Mouse (Mus musculus): Measurements from ENCODE around the gene Pmpca.

Pmpca gene

GRCm38 (mm10) chr2:26429851-26430250 is 40.7 kb downstream of the Pmpca start:
- no peak for DNase-seq (ENCODE audit: low read depth, low spot score)

GRCm38 (mm10) chr2:26434791-26435572 is 45.8 kb downstream of the Pmpca start:
- no peak for DNase-seq (ENCODE audit: low read depth, low spot score)

GRCm38 (mm10) chr2:26437221-26437620 is 48.1 kb downstream of the Pmpca start:
- no peak for DNase-seq (ENCODE audit: low read depth, low spot score)

DNA sequence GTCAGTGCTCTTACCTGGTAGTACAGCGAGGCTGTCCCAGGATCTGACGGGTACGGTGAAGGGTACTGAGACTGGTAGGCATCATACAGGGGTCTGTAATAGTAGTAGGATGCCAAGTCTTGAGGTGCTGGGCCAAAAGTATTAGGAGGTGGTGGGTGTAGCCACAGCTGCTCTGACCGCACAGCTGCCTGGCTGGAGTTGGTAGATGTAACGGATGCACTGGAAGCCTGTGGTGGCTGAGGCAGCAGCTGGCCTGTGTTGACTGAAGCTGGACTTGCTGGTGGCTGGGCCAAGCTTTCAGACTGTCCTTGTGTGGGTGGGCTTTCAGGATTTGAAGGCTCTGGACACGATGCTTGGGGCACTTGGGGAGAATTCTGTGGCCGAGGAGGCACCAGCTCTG is 49.2 kb downstream of the Pmpca start:
- no peak for DNase-seq (ENCODE audit: low read depth, low spot score)

DNA sequence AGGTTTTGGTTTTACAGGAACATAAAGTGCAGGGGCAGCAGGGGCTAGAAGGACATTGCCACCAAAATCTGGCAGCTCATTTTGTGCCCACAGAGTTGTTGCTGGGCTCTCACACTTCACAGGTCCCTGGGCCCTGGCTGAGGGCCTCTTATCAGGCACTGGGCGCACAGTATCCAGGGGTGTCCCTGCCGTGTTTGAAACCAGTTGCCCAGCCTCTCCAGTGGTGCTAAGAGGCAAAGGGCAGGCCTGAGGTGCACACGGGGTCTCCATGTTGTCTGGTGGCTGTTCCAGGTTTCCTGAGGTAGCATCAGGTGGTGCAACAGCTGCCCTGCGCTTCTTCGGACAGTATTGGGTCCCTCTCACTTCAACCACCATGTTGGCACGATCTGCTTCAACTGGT is 50.5 kb downstream of the Pmpca start:
- DNase-seq (ENCODE audit: low read depth, low spot score), result no peak

DNA sequence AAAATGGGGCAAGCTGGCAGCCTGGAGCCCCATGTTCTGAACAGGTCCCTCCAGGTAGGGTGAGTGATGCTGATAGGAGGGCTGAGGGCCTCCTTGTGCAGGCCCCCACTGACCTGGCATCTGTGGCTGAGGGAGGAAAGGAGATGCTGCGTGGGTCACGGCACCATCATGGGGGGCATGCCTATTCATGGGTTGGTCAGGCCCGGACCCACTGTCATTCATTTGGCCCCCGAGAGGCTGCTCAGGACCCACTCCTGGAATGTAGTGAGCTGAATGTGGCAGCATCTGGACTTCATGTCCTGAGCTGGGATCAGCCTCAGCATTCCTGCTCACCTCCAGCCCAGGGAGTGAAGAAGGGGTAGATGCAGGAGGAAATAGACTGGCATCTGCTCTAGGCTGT is 52.1 kb downstream of the Pmpca start:
- DNase-seq (ENCODE audit: low read depth, low spot score), result no peak

DNA sequence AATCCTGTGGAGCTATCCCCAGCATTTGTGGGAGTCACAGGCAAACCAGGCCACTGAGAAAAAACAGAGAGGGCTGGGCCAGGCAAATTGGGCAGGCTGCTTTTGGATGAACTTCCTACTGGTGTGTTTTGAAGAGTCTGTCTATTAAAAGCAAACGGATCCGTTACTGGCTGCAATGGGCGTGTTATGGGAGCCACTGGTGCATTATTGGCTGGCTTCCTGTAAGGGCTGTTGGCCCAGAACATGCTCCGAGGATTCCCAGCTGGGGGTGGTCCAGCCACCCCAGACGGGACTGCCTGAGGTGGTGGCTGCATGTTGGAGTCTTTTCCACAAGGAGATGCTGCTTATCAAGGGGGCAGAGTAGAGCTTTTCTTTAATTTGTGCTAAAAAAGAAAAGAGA is 52.5 kb downstream of the Pmpca start:
- no peak for DNase-seq (ENCODE audit: low read depth, low spot score)

GRCm38 (mm10) chr2:26442843-26443242 is 53.7 kb downstream of the Pmpca start:
- DNase-seq (ENCODE audit: low read depth, low spot score), result no peak

- DNase-seq (ENCODE audit: low read depth, low spot score), result no peak
Measured at GRCm38 (mm10) chr2:26443876-26444275, 54.7 kb downstream of the Pmpca start.

- no peak for DNase-seq (ENCODE audit: low read depth, low spot score)
Measured at GRCm38 (mm10) chr2:26444368-26444767, 55.2 kb downstream of the Pmpca start.

DNA sequence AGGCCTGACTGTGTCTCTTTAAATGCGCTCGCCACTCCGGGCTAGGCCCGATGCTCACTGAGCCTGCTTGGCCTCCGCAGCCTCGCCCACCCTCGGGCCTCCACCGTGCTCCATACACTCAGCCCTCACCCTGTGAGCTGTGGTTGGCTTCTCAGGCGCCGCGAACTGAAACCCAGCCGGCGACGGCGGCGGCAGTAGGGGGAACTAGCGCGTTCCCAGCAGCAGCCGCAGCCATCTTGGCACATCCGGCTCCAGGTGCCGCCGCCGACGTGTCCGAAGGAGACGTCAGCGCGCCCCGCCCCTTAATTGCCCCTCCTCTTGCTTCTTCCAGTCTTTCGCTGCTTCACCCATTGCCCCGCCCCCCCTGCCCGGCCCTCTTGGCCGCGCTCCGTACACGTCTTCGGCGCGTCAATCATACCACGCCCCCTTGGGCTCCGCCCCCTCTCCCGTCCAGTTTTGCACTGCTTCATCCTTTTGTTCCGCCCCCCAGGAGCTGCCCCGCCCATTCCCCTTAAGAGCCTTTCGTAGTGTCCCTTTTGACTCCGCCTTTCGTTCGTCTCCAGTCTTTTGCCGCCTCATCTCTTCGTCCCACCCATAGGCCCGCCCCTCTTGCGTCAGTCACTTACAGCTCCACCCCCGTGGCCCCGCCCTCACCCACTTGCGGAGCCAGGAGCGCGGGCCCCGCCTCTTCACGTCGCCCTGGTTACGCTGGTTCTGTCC is 56.0 kb downstream of the Pmpca start, which contains the start of gene Sec16a:
Gene Sec16a (minus strand): TSS at position 271 of the 720 bp plus-strand sequence.
- peak; percentile 100 for DNase-seq (ENCODE audit: low read depth, low spot score)

DNA sequence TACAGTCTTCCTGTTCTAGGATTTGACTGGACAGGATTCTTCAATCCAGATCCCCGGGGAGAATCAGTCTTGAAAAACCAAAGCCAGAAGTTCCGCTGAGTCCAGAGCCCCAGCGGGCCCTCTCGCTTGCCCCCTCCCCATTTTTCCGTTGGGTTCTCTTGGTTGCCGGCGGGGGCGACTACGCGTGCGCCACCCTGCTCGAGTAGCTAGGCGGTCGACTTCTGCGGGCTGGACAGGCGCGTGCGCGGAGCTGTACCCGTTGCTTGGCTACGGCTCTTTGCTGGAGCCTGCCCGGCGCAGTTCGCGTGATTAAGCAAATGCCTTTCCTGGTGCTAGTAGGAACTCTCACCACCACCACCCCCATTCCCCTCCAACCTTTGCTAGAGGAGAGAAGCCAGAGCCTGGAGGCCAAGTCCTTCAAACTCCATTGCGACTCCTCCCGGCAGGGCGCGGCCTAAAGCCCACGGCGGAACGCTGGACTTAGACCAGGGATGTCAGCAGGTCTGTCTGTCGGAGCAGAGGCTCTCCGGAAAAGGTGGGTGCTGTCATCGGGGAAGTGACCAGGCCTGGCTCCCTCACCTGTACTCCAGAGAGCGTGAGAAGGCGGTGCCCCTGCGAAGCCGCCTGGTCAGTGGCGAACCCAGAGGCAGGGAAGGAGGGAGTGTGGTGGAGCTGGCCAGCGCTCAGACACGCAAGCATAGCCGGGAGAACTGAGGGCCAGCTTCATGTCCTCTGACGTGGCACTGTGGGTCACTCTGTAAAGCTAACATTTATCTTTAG is 56.7 kb downstream of the Pmpca start:
- DNase-seq (ENCODE audit: low read depth, low spot score), result peak; percentile 90

- DNase-seq (ENCODE audit: low read depth, low spot score), result no peak
Measured at GRCm38 (mm10) chr2:26446671-26447070, 57.5 kb downstream of the Pmpca start.

Data from forelimb bud, embryonic 11.5 days (tissue).